Mouse (Mus musculus) CH12.LX (cell line): ENCODE results near the gene Slc23a2.

Experiments
- BHLHE40 ChIP-seq: IDR thresholded peaks from 2 replicates; pipeline ENCODE4 v1.6.1; 2011; ENCODE audit warnings: mild to moderate bottlenecking, low read depth, low read length, improper control_type of control experiment
- CTCF ChIP-seq, 2 experiments: IDR thresholded peaks in 1 of 2; conservative IDR thresholded peaks in 1 of 2; 2 replicates each; pipeline ENCODE4 v1.5.1; 2011 to 2012; ENCODE audit warnings: low read depth in 2 of 2, low read length in 2 of 2, improper control_type of control experiment in 1 of 2, inconsistent platforms in 1 of 2, mild to moderate bottlenecking in 1 of 2, moderate library complexity in 1 of 2
- E2F4 ChIP-seq: IDR thresholded peaks from 2 replicates; pipeline ENCODE4 v1.6.1; 2011; ENCODE audit warnings: low read depth, low read length, improper control_type of control experiment; ENCODE audit not compliant: insufficient replicate concordance
- EP300 ChIP-seq: IDR thresholded peaks from 2 replicates; pipeline ENCODE4 v1.6.1; 2011; ENCODE audit warnings: low read length, improper control_type of control experiment
- MAFK ChIP-seq: IDR thresholded peaks from 2 replicates; pipeline ENCODE4 v1.6.1; 2011; ENCODE audit warnings: low read length, improper control_type of control experiment; ENCODE audit not compliant: insufficient replicate concordance
- MEF2A ChIP-seq: IDR thresholded peaks from 2 replicates; pipeline ENCODE4 v1.6.1; 2014; ENCODE audit warnings: low read depth, mild to moderate bottlenecking, inconsistent platforms, low read length, improper control_type of control experiment, borderline replicate concordance
- TCF12 ChIP-seq: IDR thresholded peaks from 2 replicates; pipeline ENCODE4 v1.6.1; 2014; ENCODE audit warnings: low read depth, mild to moderate bottlenecking, inconsistent platforms, low read length, improper control_type of control experiment
- USF1 ChIP-seq: IDR thresholded peaks from 2 replicates; pipeline ENCODE4 v1.6.1; 2014; ENCODE audit warnings: low read depth, mild to moderate bottlenecking, inconsistent platforms, low read length, improper control_type of control experiment
- ZC3H11A ChIP-seq: IDR thresholded peaks from 2 replicates; pipeline ENCODE4 v1.6.1; 2012; ENCODE audit warnings: low read depth, mild to moderate bottlenecking, inconsistent platforms, low read length, improper control_type of control experiment

GRCm38 (mm10) chr2:132063776-132064175 lies 81.1 kb downstream of the Slc23a2 start:
- no peak for TF ChIP-seq MAFK
- TF ChIP-seq CTCF (conservative IDR thresholded peaks at IDR 0.05 in 1 of 2, IDR thresholded peaks at IDR 0.05 in 1 of 2; ENCODE audit: low read depth in 2 of 2, low read length in 2 of 2) = no peak
- TF ChIP-seq BHLHE40 = no peak
- TF ChIP-seq USF1 = no peak
- no peak for TF ChIP-seq E2F4
- no peak for TF ChIP-seq MEF2A
- TF ChIP-seq TCF12 = no peak
- no peak for TF ChIP-seq ZC3H11A
- no peak for TF ChIP-seq EP300
